Mouse (Mus musculus): ENCODE data around the gene Ndufs7. TPM values are rescaled to one million over a fixed set of nuclear protein-coding genes. Genes with fewer than 3 reads are reported as not detected.

Gene Ndufs7
- polyA plus RNA-seq, 1 experiment from 2014 or later = 368 TPM

GRCm38 (mm10) chr10:80270099-80270498 is 21.2 kb downstream of the Ndufs7 start:
- no peak overlapping the region; the same call in 1 of the 2 replicates for H3K4me2 ChIP-seq
- no peak overlapping the region for H3K4me3 ChIP-seq (replicated peaks)
- H3K27ac ChIP-seq (replicated peaks) = no peak overlapping the region
- peaks cover 9% of the 10 kb centered on the region for H3K36me3 ChIP-seq
- ATAC-seq (ENCODE audit: low FRiP score) = no peak
- H3K9ac ChIP-seq (replicated peaks) = peak overlapping the region; percentile 26; the same call in 1 of the 2 replicates
- WGBS = 93% methylated on average over 2 of the region's 2 CpGs
- peaks cover 74% of the 10 kb centered on the region for H3K4me1 ChIP-seq
- no peaks in the 10 kb centered on the region for H3K9me3 ChIP-seq (replicated peaks)
- no peaks in the 10 kb centered on the region for H3K27me3 ChIP-seq (replicated peaks)

- no peak for ATAC-seq (ENCODE audit: low FRiP score)
- 0 out of 2 replicates have a peak overlapping the region, but pooled peaks have one; percentile 26 for H3K9ac ChIP-seq (replicated peaks)
Measured at GRCm38 (mm10) chr10:80270734-80271181, 21.8 kb downstream of the Ndufs7 start.

GRCm38 (mm10) chr10:80271186-80271843 is 22.4 kb downstream of the Ndufs7 start:
- Histone ChIP-seq H3K9me3 (replicated peaks) (no peaks in the 10 kb centered on the region), H3K9ac (replicated peaks) (no peak overlapping the region), H3K27ac (replicated peaks) (no peak overlapping the region), H3K4me3 (replicated peaks) (no peak overlapping the region), H3K27me3 (replicated peaks) (no peaks in the 10 kb centered on the region), H3K4me1 (peaks cover 65% of the 10 kb centered on the region), H3K4me2 (no peak overlapping the region), H3K36me3 (peaks cover 18% of the 10 kb centered on the region)
- ATAC-seq (ENCODE audit: low FRiP score) = no peak
- WGBS = 89% methylated on average over 5 of the region's 5 CpGs

More at GRCm38 (mm10) chr10:80270734-80271181, 21.8 kb downstream of the Ndufs7 start:
- Histone ChIP-seq H3K27me3 (replicated peaks) (no peaks in the 10 kb centered on the region), H3K36me3 (peaks cover 13% of the 10 kb centered on the region), H3K4me2 (no peak overlapping the region; the same call in 1 of the 2 replicates), H3K9me3 (replicated peaks) (no peaks in the 10 kb centered on the region), H3K4me1 (peaks cover 70% of the 10 kb centered on the region), H3K4me3 (replicated peaks) (no peak overlapping the region), H3K27ac (replicated peaks) (no peak overlapping the region)
- WGBS = 73% methylated on average over 6 of the region's 6 CpGs

GRCm38 (mm10) chr10:80271870-80272585 is 23.1 kb downstream of the Ndufs7 start:
- Histone ChIP-seq H3K27me3 (replicated peaks) (no peaks in the 10 kb centered on the region), H3K36me3 (peaks cover 24% of the 10 kb centered on the region), H3K4me2 (no peak overlapping the region), H3K9me3 (replicated peaks) (no peaks in the 10 kb centered on the region), H3K4me3 (replicated peaks) (no peak overlapping the region), H3K27ac (replicated peaks) (no peak overlapping the region), H3K9ac (replicated peaks) (no peak overlapping the region; the same call in 1 of the 2 replicates), H3K4me1 (peaks cover 58% of the 10 kb centered on the region)
- no peak for ATAC-seq (ENCODE audit: low FRiP score)
- 89% methylated on average over 8 of the region's 8 CpGs for WGBS

GRCm38 (mm10) chr10:80273847-80274246 is 24.9 kb downstream of the Ndufs7 start:
- Histone ChIP-seq H3K9ac (replicated peaks) (no peak overlapping the region), H3K4me2 (no peak overlapping the region), H3K27ac (replicated peaks) (no peak overlapping the region), H3K4me1 (peaks cover 39% of the 10 kb centered on the region), H3K4me3 (replicated peaks) (no peak overlapping the region), H3K9me3 (replicated peaks) (no peaks in the 10 kb centered on the region), H3K36me3 (peaks cover 43% of the 10 kb centered on the region), H3K27me3 (replicated peaks) (no peaks in the 10 kb centered on the region)
- WGBS = 89% methylated on average over 3 of the region's 3 CpGs
- ATAC-seq (ENCODE audit: low FRiP score) = no peak

GRCm38 (mm10) chr10:80276238-80276637 is 27.3 kb downstream of the Ndufs7 start:
- Histone ChIP-seq H3K27ac (replicated peaks) (no peak overlapping the region), H3K27me3 (replicated peaks) (no peaks in the 10 kb centered on the region), H3K9ac (replicated peaks) (no peak overlapping the region), H3K4me2 (no peak overlapping the region), H3K36me3 (peaks cover 65% of the 10 kb centered on the region), H3K4me3 (replicated peaks) (no peak overlapping the region), H3K4me1 (peaks cover 17% of the 10 kb centered on the region), H3K9me3 (replicated peaks) (no peaks in the 10 kb centered on the region)
- no peak for ATAC-seq (ENCODE audit: low FRiP score)
- WGBS = 86% methylated on average over 5 of the region's 5 CpGs

- Histone ChIP-seq H3K27ac (replicated peaks) (no peak overlapping the region), H3K27me3 (replicated peaks) (no peaks in the 10 kb centered on the region), H3K9me3 (replicated peaks) (no peaks in the 10 kb centered on the region), H3K4me1 (peaks cover 16% of the 10 kb centered on the region), H3K36me3 (peaks cover 79% of the 10 kb centered on the region), H3K9ac (replicated peaks) (no peak overlapping the region), H3K4me3 (replicated peaks) (no peak overlapping the region), H3K4me2 (no peak overlapping the region)
- WGBS = 96% methylated on average over 9 of the region's 9 CpGs
- no peak for ATAC-seq (ENCODE audit: low FRiP score)
Measured at GRCm38 (mm10) chr10:80278390-80278789, 29.5 kb downstream of the Ndufs7 start.

- H3K4me1 ChIP-seq = peaks cover 9% of the 10 kb centered on the region
- no peaks in the 10 kb centered on the region for H3K27me3 ChIP-seq (replicated peaks)
- H3K36me3 ChIP-seq = peaks cover 88% of the 10 kb centered on the region
- no peak for ATAC-seq (ENCODE audit: low FRiP score)
- no peak overlapping the region for H3K27ac ChIP-seq (replicated peaks)
- H3K4me2 ChIP-seq = no peak overlapping the region
- 96% methylated on average over 12 of the region's 12 CpGs for WGBS
- H3K9ac ChIP-seq (replicated peaks) = no peak overlapping the region
- no peak overlapping the region for H3K4me3 ChIP-seq (replicated peaks)
- no peaks in the 10 kb centered on the region for H3K9me3 ChIP-seq (replicated peaks)
Measured at GRCm38 (mm10) chr10:80279273-80279672, 30.4 kb downstream of the Ndufs7 start.

GRCm38 (mm10) chr10:80281304-80281703 is 32.4 kb downstream of the Ndufs7 start:
- Histone ChIP-seq H3K4me2 (no peak overlapping the region), H3K27ac (replicated peaks) (0 out of 2 replicates have a peak overlapping the region, but pooled peaks have one; percentile 37), H3K9ac (replicated peaks) (no peak overlapping the region), H3K27me3 (replicated peaks) (no peaks in the 10 kb centered on the region), H3K9me3 (replicated peaks) (no peaks in the 10 kb centered on the region), H3K36me3 (peaks cover 93% of the 10 kb centered on the region), H3K4me1 (peaks cover 9% of the 10 kb centered on the region), H3K4me3 (replicated peaks) (no peak overlapping the region)
- ATAC-seq (ENCODE audit: low FRiP score) = no peak
- 87% methylated on average over 7 of the region's 7 CpGs for WGBS

GRCm38 (mm10) chr10:80281921-80282371 is 33.0 kb downstream of the Ndufs7 start:
- Histone ChIP-seq H3K4me1 (peaks cover 9% of the 10 kb centered on the region), H3K4me2 (no peak overlapping the region), H3K36me3 (peaks cover 93% of the 10 kb centered on the region), H3K9me3 (replicated peaks) (no peaks in the 10 kb centered on the region), H3K27ac (replicated peaks) (0 out of 2 replicates have a peak overlapping the region, but pooled peaks have one; percentile 37), H3K4me3 (replicated peaks) (no peak overlapping the region), H3K27me3 (replicated peaks) (no peaks in the 10 kb centered on the region), H3K9ac (replicated peaks) (0 out of 2 replicates have a peak overlapping the region, but pooled peaks have one; percentile 6)
- no peak; the same call in 1 of the 2 replicates for ATAC-seq (ENCODE audit: low FRiP score)
- WGBS = 51% methylated on average over 8 of the region's 8 CpGs

- H3K36me3 ChIP-seq = peaks cover 90% of the 10 kb centered on the region
- H3K9me3 ChIP-seq (replicated peaks) = no peaks in the 10 kb centered on the region
- no peak for ATAC-seq (ENCODE audit: low FRiP score)
- H3K4me3 ChIP-seq (replicated peaks) = no peak overlapping the region
- H3K27ac ChIP-seq (replicated peaks) = no peak overlapping the region
- H3K4me2 ChIP-seq = no peak overlapping the region
- H3K9ac ChIP-seq (replicated peaks) = no peak overlapping the region
- H3K27me3 ChIP-seq (replicated peaks) = no peaks in the 10 kb centered on the region
- WGBS = 90% methylated on average over 20 of the region's 20 CpGs
- H3K4me1 ChIP-seq = peaks cover 9% of the 10 kb centered on the region
Measured at GRCm38 (mm10) chr10:80282481-80283441, 33.8 kb downstream of the Ndufs7 start.

Data from neural tube, embryonic 15.5 days (tissue).